Mouse (Mus musculus) MEL (cell line): ENCODE measurements around the gene Mfng.

ENCODE experiments used
- CTCF ChIP-seq, 3 experiments: IDR thresholded peaks in 2 of 3; conservative IDR thresholded peaks in 1 of 3; 2 replicates each; pipeline ENCODE4 v1.5.1; 2011 to 2012; ENCODE audit warnings: low read length in 3 of 3, low read depth in 2 of 3, mild to moderate bottlenecking in 2 of 3, improper control_type of control experiment in 1 of 3, inconsistent platforms in 1 of 3, mixed read lengths in 1 of 3, moderate library complexity in 1 of 3; ENCODE audit not compliant: control insufficient read depth in 1 of 3, insufficient read depth in 1 of 3, poor library complexity in 1 of 3, severe bottlenecking in 1 of 3
- EP300 ChIP-seq, 2 experiments: IDR thresholded peaks; 2 replicates each; pipeline ENCODE4 v1.6.1; 2011; ENCODE audit warnings: improper control_type of control experiment in 2 of 2, low read length in 2 of 2, low read depth in 1 of 2, mild to moderate bottlenecking in 1 of 2
- MAX ChIP-seq: IDR thresholded peaks from 2 replicates; pipeline ENCODE4 v1.6.1; 2011; ENCODE audit warnings: low read length, improper control_type of control experiment
- MAZ ChIP-seq: IDR thresholded peaks from 2 replicates; pipeline ENCODE4 v1.6.1; 2012; ENCODE audit warnings: low read depth, mild to moderate bottlenecking, inconsistent platforms, low read length, improper control_type of control experiment
- MXI1 ChIP-seq: IDR thresholded peaks from 2 replicates; pipeline ENCODE4 v1.6.1; 2011; ENCODE audit warnings: mild to moderate bottlenecking, low read depth, low read length, improper control_type of control experiment
- NELFE ChIP-seq: IDR thresholded peaks from 2 replicates; pipeline ENCODE4 v1.6.1; 2011; ENCODE audit warnings: low read depth, low read length, improper control_type of control experiment
- NRF1 ChIP-seq: IDR thresholded peaks from 2 replicates; pipeline ENCODE4 v1.6.1; 2014; ENCODE audit warnings: low read depth, mild to moderate bottlenecking, inconsistent platforms, low read length, improper control_type of control experiment, moderate library complexity; ENCODE audit not compliant: poor library complexity, insufficient read depth, severe bottlenecking
- POLR2A ChIP-seq, 2 experiments: IDR thresholded peaks; 2 replicates each; pipeline ENCODE4 v1.6.1; 2011 to 2012; ENCODE audit warnings: low read length in 2 of 2, mild to moderate bottlenecking in 2 of 2, control low read depth in 1 of 2, improper control_type of control experiment in 1 of 2, low read depth in 1 of 2, moderate library complexity in 1 of 2; ENCODE audit not compliant: control insufficient read depth in 1 of 2, insufficient read depth in 1 of 2, poor library complexity in 1 of 2
- SIN3A ChIP-seq: IDR thresholded peaks from 2 replicates; pipeline ENCODE4 v1.6.1; 2012; ENCODE audit warnings: low read length, improper control_type of control experiment, inconsistent platforms
- TBP ChIP-seq: IDR thresholded peaks from 2 replicates; pipeline ENCODE4 v1.8.0; 2011; ENCODE audit warnings: low read depth, low read length, improper control_type of control experiment
- USF1 ChIP-seq: IDR thresholded peaks from 2 replicates; pipeline ENCODE4 v1.6.1; 2014; ENCODE audit warnings: low read depth, mild to moderate bottlenecking, inconsistent platforms, low read length, improper control_type of control experiment, moderate library complexity
- ZNF384 ChIP-seq: IDR thresholded peaks from 2 replicates; pipeline ENCODE4 v1.6.1; 2012; ENCODE audit warnings: low read depth, mild to moderate bottlenecking, inconsistent platforms, low read length, improper control_type of control experiment

- TF ChIP-seq CTCF (IDR thresholded peaks at IDR 0.05 in 2 of 3, conservative IDR thresholded peaks at IDR 0.05 in 1 of 3; ENCODE audit: control insufficient read depth in 1 of 3, insufficient read depth in 1 of 3, low read depth in 2 of 3, low read length in 3 of 3, poor library complexity in 1 of 3, severe bottlenecking in 1 of 3) (no peak), EP300 (IDR thresholded peaks at IDR 0.05; ENCODE audit: low read depth in 1 of 2, low read length in 2 of 2) (no peak), USF1 (no peak), POLR2A (IDR thresholded peaks at IDR 0.05; ENCODE audit: control insufficient read depth in 1 of 2, insufficient read depth in 1 of 2, low read depth in 1 of 2, low read length in 2 of 2, poor library complexity in 1 of 2) (no peak), TBP (no peak), NRF1 (no peak), ZNF384 (no peak), MAX (no peak), SIN3A (no peak), NELFE (no peak), MAZ (no peak), MXI1 (no peak)
These were observed 15.1 kb downstream of the Mfng start for GRCm38 (mm10) chr15:78758132-78758531.
